ENCODE assay signal across 25 mouse cellular contexts in the genomic region with DNA sequence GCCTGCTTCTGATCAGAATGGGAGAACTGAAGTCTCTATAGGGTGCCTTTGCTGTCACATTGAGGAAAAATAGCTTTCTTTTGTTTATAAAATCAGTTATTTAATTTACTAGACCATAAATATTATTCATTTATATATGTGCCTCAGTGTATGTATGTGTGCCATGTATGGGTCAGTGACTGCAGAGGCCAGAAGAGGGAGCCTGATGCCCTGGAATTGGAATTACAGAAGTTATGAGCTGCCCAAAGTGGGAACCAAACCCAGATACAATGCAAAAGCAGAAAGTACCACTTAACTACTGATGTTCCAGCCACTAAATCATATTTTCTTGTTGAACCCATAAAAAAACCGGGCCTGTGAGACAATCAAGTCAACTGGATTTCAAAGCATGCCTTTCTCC.
DNase-seq lines count a peak whose midpoint lies in the region; ATAC-seq and TF ChIP-seq lines count a peak whose summit lies in the region.
"Had no signal": no experiment of that assay in that cellular context is flagged by ENCODE, and none has a peak within 500 bp of the region (broad histone marks: within the 10 kb centered on the region; RNA-seq: fewer than 3 reads in every experiment).

No protein-coding gene starts in this region.

- no peak for ATAC-seq in CD4-positive, CD25-positive, alpha-beta regulatory T cell, adult 4 months
- ATAC-seq in liver, embryonic 12.5 days, result no peak
- ATAC-seq: forebrain, embryonic 16.5 days; intestine, embryonic 16.5 days had no signal

- peak; percentile 4 for DNase-seq in CD4-positive, CD25-positive, alpha-beta regulatory T cell, adult 2 months (ENCODE audit: low read depth, low spot score)
- DNase-seq in liver, adult 2 months (ENCODE audit: extremely low read depth, low read depth, low spot score), result peak; percentile 13
- no peak for DNase-seq in MEL (ENCODE audit: low read depth, low spot score)
- peak; percentile 5 for DNase-seq in induced T-regulatory cell, adult 2 months (ENCODE audit: low read depth)
- no peak for DNase-seq in heart, postnatal 36 days
- no peak for DNase-seq in gastrocnemius, postnatal 25 days
- DNase-seq: adrenal gland, postnatal 25 days; cerebellum, adult 9-10 months; retina, postnatal 1 day; right cerebral cortex, postnatal 25 days; thymus, adult 18-20 months; thymus, postnatal 36 days had no signal

- H3K27ac ChIP-seq in liver, adult 2 months (replicated peaks; ENCODE audit: insufficient read depth, low read depth, low read length), result no peak overlapping the region
- no peak overlapping the region for H3K27ac ChIP-seq in liver, embryonic 12.5 days
- no peak overlapping the region for H3K27ac ChIP-seq in MEL (ENCODE audit: control insufficient read depth, low read depth, low read length)
- H3K27ac ChIP-seq: embryonic facial prominence, embryonic 10.5 days; hindbrain, embryonic 13.5 days; kidney, embryonic 15.5 days; limb, embryonic 12.5 days; liver, embryonic 14.5 days; lung, embryonic 15.5 days; midbrain, embryonic 12.5 days; neural tube, embryonic 12.5 days had no signal

- H3K4me3 ChIP-seq in liver, adult 2 months (ENCODE audit: insufficient read depth, low read depth, low read length), result no peak overlapping the region
- no peak overlapping the region for H3K4me3 ChIP-seq in liver, embryonic 12.5 days
- H3K4me3 ChIP-seq in MEL (ENCODE audit: control insufficient read depth in 1 of 2, insufficient read depth in 1 of 2, low read depth in 2 of 2, low read length in 2 of 2), result no peak overlapping the region
- H3K4me3 ChIP-seq: embryonic facial prominence, embryonic 10.5 days; hindbrain, embryonic 13.5 days; kidney, embryonic 15.5 days; limb, embryonic 12.5 days; lung, embryonic 15.5 days; midbrain, embryonic 12.5 days; neural tube, embryonic 12.5 days had no signal

- no peaks in the 10 kb centered on the region for H3K36me3 ChIP-seq in liver, adult 2 months (ENCODE audit: control insufficient read depth, insufficient read depth, low read length)
- H3K36me3 ChIP-seq in liver, embryonic 12.5 days, result no peaks in the 10 kb centered on the region
- H3K36me3 ChIP-seq in MEL (ENCODE audit: control insufficient read depth in 1 of 2, insufficient read depth in 2 of 2, low read length in 2 of 2), result no peaks in the 10 kb centered on the region
- H3K36me3 ChIP-seq: embryonic facial prominence, embryonic 10.5 days; G1E; hindbrain, embryonic 13.5 days; kidney, embryonic 15.5 days; limb, embryonic 12.5 days; lung, embryonic 15.5 days; midbrain, embryonic 12.5 days; neural tube, embryonic 12.5 days had no signal

- H3K9me3 ChIP-seq in liver, embryonic 12.5 days (replicated peaks), result no peaks in the 10 kb centered on the region
- no peaks in the 10 kb centered on the region for H3K9me3 ChIP-seq in MEL (replicated peaks; ENCODE audit: insufficient read depth, low read length)
- H3K9me3 ChIP-seq: embryonic facial prominence, embryonic 10.5 days; G1E; hindbrain, embryonic 13.5 days; kidney, embryonic 15.5 days; limb, embryonic 12.5 days; lung, embryonic 15.5 days; midbrain, embryonic 12.5 days; neural tube, embryonic 12.5 days had no signal

- TF ChIP-seq CTCF in liver, adult 2 months (IDR thresholded peaks at IDR 0.05; ENCODE audit: low read depth, low read length), result peak; percentile 27; the same call in 1 of the 2 replicates
- peak in 2 of 3 experiments; percentile 10 to 34; a peak in 2 of 6 replicates for TF ChIP-seq CTCF in MEL (IDR thresholded peaks at IDR 0.05 in 2 of 3, conservative IDR thresholded peaks at IDR 0.05 in 1 of 3; ENCODE audit: control insufficient read depth in 1 of 3, insufficient read depth in 1 of 3, low read depth in 2 of 3, low read length in 3 of 3, poor library complexity in 1 of 3, severe bottlenecking in 1 of 3)

- no peak overlapping the region for H3K9ac ChIP-seq in liver, adult 2 months (ENCODE audit: low read depth, low read length)
- H3K9ac ChIP-seq in liver, embryonic 12.5 days, result no peak overlapping the region
- H3K9ac ChIP-seq in MEL (ENCODE audit: control insufficient read depth, low read depth, low read length, poor library complexity, severe bottlenecking), result no peak overlapping the region
- H3K9ac ChIP-seq: hindbrain, embryonic 13.5 days; kidney, embryonic 15.5 days; limb, embryonic 12.5 days; liver, embryonic 14.5 days; lung, embryonic 15.5 days; midbrain, embryonic 12.5 days; neural tube, embryonic 12.5 days had no signal

- TF ChIP-seq RAD21 in MEL (IDR thresholded peaks at IDR 0.05; ENCODE audit: low read depth, low read length), result peak; percentile 32

- intact Hi-C loops in heart, postnatal 36 days (cut with DNase I), result no loop called here

- no peak for TF ChIP-seq POLR2A in liver, adult 2 months (IDR thresholded peaks at IDR 0.05; ENCODE audit: extremely low read depth, insufficient read depth, low read length)
- TF ChIP-seq POLR2A in MEL (IDR thresholded peaks at IDR 0.05; ENCODE audit: control insufficient read depth in 1 of 2, insufficient read depth in 1 of 2, low read depth in 1 of 2, low read length in 2 of 2, poor library complexity in 1 of 2), result no peak

- H3K79me2 ChIP-seq in liver, adult 2 months (ENCODE audit: control insufficient read depth, insufficient read depth, low read length), result no peaks in the 10 kb centered on the region
- H3K79me2 ChIP-seq in MEL (ENCODE audit: control insufficient read depth, insufficient read depth, low read length, poor library complexity), result no peaks in the 10 kb centered on the region

- no peaks in the 10 kb centered on the region; the same call in 1 of the 2 replicates for H3K4me1 ChIP-seq in liver, adult 2 months (ENCODE audit: control insufficient read depth, insufficient read depth, low read length)
- H3K4me1 ChIP-seq in liver, embryonic 12.5 days, result no peaks in the 10 kb centered on the region
- H3K4me1 ChIP-seq in MEL (ENCODE audit: control insufficient read depth in 1 of 2, insufficient read depth in 2 of 2, low read length in 2 of 2), result no peaks in the 10 kb centered on the region
- H3K4me1 ChIP-seq: embryonic facial prominence, embryonic 10.5 days; hindbrain, embryonic 13.5 days; kidney, embryonic 15.5 days; limb, embryonic 12.5 days; lung, embryonic 15.5 days; neural tube, embryonic 12.5 days had no signal

- no peaks in the 10 kb centered on the region for H3K27me3 ChIP-seq in liver, adult 2 months (ENCODE audit: control insufficient read depth, insufficient read depth, low read length)
- no peaks in the 10 kb centered on the region for H3K27me3 ChIP-seq in liver, embryonic 12.5 days (replicated peaks)
- no peaks in the 10 kb centered on the region; a peak in 1 of 4 replicates for H3K27me3 ChIP-seq in MEL (ENCODE audit: control insufficient read depth in 1 of 2, insufficient read depth in 2 of 2, low read length in 2 of 2)
- H3K27me3 ChIP-seq: hindbrain, embryonic 13.5 days; kidney, embryonic 15.5 days; limb, embryonic 12.5 days; lung, embryonic 15.5 days; midbrain, embryonic 12.5 days; neural tube, embryonic 12.5 days had no signal

- 73% methylated on average over 1 of the region's 1 CpGs for WGBS in liver, adult 2 months
- 44% methylated on average over 1 of the region's 1 CpGs for WGBS in liver, embryonic 12.5 days (ENCODE audit: insufficient replicate concordance)

- no peak for TF ChIP-seq EP300 in MEL (IDR thresholded peaks at IDR 0.05; ENCODE audit: low read depth in 1 of 2, low read length in 2 of 2)

- no peak overlapping the region for H3K4me2 ChIP-seq in liver, embryonic 12.5 days
- H3K4me2 ChIP-seq: hindbrain, embryonic 13.5 days; kidney, embryonic 15.5 days; limb, embryonic 12.5 days; lung, embryonic 15.5 days; midbrain, embryonic 12.5 days; neural tube, embryonic 12.5 days had no signal

TF ChIP-seq in MEL, 35 proteins besides CTCF, POLR2A, EP300 and RAD21:
- TF ChIP-seq TAL1 (IDR thresholded peaks at IDR 0.05; ENCODE audit: low read length) (no peak), MYC (IDR thresholded peaks at IDR 0.05; ENCODE audit: low read depth, low read length) (no peak), UBTF (IDR thresholded peaks at IDR 0.05; ENCODE audit: borderline replicate concordance, insufficient read depth, low read depth, low read length) (no peak), GABPA (IDR thresholded peaks at IDR 0.05; ENCODE audit: low read depth, low read length) (no peak), ELF1 (IDR thresholded peaks at IDR 0.05; ENCODE audit: low read depth, low read length) (no peak), ZNF384 (IDR thresholded peaks at IDR 0.05; ENCODE audit: low read depth, low read length) (no peak), SIN3A (IDR thresholded peaks at IDR 0.05; ENCODE audit: low read length) (no peak), MEF2A (IDR thresholded peaks at IDR 0.05; ENCODE audit: extremely low read depth, insufficient replicate concordance, low read depth, low read length, poor library complexity, severe bottlenecking) (no peak), ZC3H11A (IDR thresholded peaks at IDR 0.05; ENCODE audit: low read depth, low read length) (peak; percentile 23; the same call in 1 of the 2 replicates), TBP (IDR thresholded peaks at IDR 0.05; ENCODE audit: low read depth, low read length) (no peak), SMC3 (IDR thresholded peaks at IDR 0.05; ENCODE audit: low read depth, low read length) (peak; percentile 46), ETS1 (IDR thresholded peaks at IDR 0.05; ENCODE audit: low read depth, low read length) (no peak), ZMIZ1 (IDR thresholded peaks at IDR 0.05; ENCODE audit: low read depth, low read length) (no peak), ZKSCAN1 (IDR thresholded peaks at IDR 0.05; ENCODE audit: low read depth, low read length) (no peak), NELFE (IDR thresholded peaks at IDR 0.05; ENCODE audit: low read depth, low read length) (no peak), E2F4 (IDR thresholded peaks at IDR 0.05; ENCODE audit: borderline replicate concordance, low read depth, low read length) (no peak)

Comparison
In these comparisons a context has a peak if more than half of its experiments do, and no peak if none do; other contexts are left out.
1. DNase-seq: peak in CD4-positive, CD25-positive, alpha-beta regulatory T cell, adult 2 months (single experiment), liver, adult 2 months (single experiment) and induced T-regulatory cell, adult 2 months (single experiment); none in MEL (single experiment), heart, postnatal 36 days (0 of 2) and gastrocnemius, postnatal 25 days (single experiment).